Mouse (Mus musculus) lung, postnatal 0 days (tissue): ENCODE measurements around the gene Wbp2nl.

ENCODE experiments used
- CTCF ChIP-seq: IDR thresholded peaks from 2 replicates; pipeline ENCODE4 v1.5.1; 2016; ENCODE audit warnings: antibody characterized with exemption, mild to moderate bottlenecking
- EP300 ChIP-seq: IDR thresholded peaks from 2 replicates; pipeline ENCODE4 v1.6.1; 2016; ENCODE audit warnings: antibody characterized with exemption, mild to moderate bottlenecking, control low read depth

DNA sequence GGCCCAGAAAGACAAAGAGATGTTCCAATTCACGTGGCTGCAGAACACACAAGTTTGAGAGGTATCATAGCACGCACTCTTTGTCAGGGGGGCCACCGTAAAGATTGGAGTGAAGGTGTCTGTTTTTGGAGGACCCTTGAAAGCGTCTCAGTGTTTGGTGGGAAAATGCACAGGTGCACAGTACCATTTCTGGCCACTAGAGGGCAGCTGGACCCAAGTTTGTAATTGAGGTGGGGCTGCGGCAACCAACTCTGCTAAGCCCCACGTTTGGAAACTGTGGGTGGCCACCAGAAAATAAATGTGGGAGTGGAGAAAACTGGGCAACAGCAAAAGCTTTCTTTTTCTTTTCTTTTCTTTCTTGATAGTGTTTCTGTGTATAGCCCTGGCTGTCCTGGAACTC, 32.4 kb upstream of the Wbp2nl start:
- TF ChIP-seq CTCF = peak; percentile 93
- no peak for TF ChIP-seq EP300
